Mouse (Mus musculus) thymus, postnatal 14 days (tissue): ENCODE measurements at regions not wholly inside any gene's neighbourhood (a gene's known extent, or its start where the extent isn't known, plus 50 kb on each side); places are given as distances from the start of the nearest gene placed in this dataset.
"Not testable (repeated sequence)": the region's sequence is repeated elsewhere in the genome, so short reads cannot be mapped to it uniquely, and the experiment has no call there.

ENCODE experiments used
- DNase-seq: peaks from one replicate; pipeline ENCODE4 v3.0.0; 2021

- DNase-seq = no peak
Observed at GRCm38 (mm10) chr13:42000966-42001365, 50.9 kb upstream of the Hivep1 start.

DNA sequence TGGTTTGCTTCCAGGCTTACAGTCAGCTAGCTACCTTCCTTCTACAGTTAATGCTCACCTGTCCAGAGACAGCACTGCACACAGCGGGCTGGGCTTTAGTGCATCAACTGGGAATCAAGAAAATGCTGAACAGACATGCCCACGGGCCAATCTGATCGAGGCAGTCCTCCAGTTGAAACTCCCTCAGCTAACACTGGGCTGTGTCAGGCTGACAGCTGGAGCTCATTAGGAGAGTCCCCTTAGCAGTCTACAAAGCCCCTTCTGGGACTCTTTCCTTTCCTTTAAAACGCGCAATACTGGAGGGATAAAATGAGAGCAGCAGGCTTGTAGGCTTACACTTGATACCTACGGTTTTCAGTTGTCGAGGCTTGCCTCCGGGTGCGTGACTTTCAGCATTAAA is 53.9 kb upstream of the Hivep1 start:
- no peak for DNase-seq

DNA sequence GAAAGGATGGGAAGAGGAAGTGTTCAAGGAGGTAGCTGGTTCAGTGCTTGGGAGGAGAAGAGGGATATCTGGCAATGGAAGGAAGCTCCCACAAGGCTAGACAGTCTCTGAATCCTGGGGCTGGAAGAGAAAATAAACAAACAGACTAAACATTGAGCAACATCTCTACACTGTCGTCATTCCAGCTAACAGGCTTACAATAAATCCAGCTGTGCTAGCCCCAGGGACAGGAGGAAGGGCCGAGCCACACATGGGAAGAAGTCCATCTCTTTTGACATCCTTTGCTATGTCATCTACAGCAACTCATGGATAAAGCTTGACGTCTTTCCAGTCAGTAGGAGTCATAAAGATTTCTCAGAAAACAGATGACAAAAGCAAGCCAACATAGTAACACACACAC is 57.7 kb upstream of the Hivep1 start:
- no peak for DNase-seq

GRCm38 (mm10) chr13:41975918-41976317 is 75.9 kb upstream of the Hivep1 start:
- DNase-seq = peak; percentile 8

DNA sequence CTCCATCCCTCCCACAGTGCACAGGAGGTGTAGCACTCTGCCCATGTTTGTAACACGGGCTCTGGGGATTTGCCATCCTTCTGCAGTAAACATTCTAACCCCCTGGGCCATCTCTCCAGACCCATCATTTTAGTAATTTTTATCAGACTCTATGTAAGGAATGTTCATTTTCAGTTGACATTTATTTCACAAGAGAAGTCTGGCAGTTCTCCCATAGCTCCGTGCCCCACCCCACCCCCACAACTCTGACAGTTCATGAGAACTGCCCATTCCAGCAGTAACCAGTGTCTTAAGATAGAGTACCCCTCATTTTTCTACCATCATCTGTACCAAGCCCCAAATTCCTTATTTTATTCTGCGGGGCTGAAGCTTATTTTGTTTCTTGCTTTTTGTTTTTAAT is 88.9 kb upstream of the Hivep1 start:
- no peak for DNase-seq

DNA sequence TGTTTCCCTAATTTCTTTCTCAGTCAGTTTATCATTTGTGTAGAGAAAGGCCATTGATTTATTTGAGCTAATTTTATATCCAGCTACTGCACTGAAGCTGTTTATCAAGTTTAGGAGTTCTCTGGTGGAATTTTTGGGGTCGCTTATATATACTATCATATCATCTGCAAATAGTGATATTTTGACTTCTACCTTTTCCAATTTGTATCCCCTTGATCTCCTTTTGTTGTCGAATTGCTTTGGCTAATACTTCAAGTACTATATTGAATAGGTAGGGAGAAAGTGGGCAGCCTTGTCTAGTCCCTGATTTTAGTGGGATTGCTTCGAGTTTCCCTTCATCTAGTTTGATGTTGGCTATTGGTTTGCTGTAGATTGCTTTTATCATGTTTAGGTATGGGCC is 90.9 kb upstream of the Hivep1 start:
- DNase-seq = not testable (repeated sequence)

DNA sequence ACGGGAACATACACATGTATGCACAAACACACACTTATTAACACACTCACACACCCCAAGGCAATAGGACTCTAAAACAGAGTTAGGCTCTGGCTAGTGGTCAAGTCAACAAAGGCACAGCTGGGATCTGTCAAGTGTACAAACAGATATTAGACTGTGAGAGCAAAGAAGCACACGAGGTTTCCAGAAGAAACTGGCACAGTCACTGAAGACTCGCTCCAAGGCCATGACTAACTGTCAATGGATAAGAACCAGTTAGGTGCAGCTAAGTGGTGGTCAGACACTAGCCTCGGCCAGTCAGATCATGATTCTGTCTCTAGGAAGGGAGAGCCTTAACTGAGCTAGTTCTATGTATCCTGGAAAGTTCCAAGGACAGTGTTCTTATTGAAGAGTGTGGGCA is 93.9 kb upstream of the Hivep1 start:
- DNase-seq = no peak

DNA sequence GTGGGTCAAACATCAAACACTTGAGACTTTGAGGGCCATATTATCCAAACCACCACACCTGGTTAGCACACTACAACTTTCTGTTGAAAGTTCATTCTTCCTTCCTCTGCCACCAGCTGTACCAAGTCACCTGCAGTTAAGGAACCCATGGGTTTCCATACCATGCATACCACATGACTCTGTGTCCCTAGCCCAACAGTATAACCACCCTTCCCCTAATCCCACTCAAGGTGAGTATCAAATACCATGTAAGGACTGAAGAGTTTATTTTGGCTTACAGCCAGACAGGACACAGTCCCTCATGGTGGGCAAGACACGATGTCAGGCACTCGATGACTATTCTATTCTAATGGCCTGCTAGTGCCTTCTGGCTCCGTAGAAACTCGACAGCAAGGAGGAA is 95.9 kb upstream of the Hivep1 start:
- DNase-seq = no peak

- DNase-seq = no peak
Observed at GRCm38 (mm10) chr13:41955198-41955597, 96.6 kb upstream of the Hivep1 start.

GRCm38 (mm10) chr13:41952453-41952852 is 99.4 kb upstream of the Hivep1 start:
- no peak for DNase-seq

DNA sequence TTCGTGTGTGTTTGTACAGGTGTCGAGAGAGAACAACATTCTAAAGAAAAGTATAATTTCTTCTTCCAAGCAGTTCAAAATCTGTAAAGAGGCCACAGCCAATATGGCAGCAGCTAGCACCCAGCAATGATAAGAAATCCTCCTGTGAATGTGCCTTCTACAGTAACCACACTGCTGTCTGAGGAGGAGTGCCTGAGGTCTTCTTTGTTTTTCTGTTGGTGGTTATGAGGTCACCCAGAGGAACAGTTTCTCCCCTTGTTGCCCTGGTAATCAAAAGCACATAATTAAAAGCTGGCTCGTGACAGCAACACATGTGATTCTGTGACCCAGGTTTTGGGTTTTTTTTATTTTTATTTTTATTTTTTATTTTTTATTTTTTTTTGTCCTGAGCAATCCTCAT is 100.8 kb upstream of the Adtrp start:
- no peak for DNase-seq

DNA sequence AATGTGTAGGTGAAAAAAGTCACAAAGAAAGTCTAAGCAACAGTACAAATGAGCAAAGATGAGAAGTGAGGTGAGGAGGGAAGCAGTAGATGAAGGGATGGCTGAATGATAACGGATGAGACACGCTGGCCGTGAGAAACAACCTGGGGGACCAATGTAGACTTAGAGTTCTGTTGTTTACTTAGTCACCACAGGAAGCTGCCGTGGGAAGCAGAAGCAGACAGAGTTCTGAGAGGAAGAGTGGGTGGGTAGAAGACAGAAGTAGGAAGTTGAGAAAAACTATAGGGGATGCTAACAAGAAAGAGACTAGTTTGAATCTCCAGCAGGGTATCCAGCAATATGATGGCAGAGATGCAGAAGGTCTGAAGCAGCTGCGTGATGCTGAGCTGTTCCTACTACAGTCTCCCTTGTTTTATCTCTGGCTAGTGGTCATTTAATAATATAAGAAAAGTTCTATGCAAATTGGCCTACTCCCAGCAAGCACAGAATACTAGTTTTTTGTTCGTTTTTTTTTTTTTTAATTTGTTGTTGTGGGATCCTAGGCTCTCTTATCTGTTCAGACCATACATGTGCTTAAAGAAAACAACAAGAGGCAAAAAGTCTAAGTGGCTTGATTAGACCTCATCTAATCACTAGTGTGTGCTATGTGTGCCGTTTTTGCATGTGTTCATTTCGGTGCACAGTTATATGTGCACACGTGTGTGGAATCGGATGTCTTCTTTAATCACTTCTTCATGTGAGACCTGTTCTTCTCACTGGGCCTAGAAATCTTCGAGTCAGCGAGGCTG is 85.0 kb upstream of the Adtrp start:
- peak; percentile 46 for DNase-seq

GRCm38 (mm10) chr13:41929768-41930167 is 82.3 kb upstream of the Adtrp start:
- no peak for DNase-seq

DNA sequence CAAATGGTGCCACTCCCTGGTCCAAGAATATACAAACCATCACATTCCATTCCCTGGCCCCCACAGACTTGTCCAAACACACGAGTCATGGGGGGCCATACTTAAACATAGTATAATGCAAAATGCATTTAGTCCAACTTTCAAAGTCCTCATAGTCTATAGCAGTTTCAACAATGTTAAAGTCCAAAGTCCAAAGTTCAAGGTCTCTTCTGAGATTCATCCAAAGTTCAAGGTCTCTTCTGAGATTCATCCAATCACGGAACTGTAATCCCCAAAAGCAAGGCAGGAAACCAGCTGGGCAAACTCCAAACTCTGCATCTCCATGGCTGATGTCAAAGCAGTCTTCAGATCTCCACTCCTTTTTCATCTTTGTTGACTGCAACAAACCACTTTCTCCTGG is 78.4 kb upstream of the Adtrp start:
- not testable (repeated sequence) for DNase-seq

DNA sequence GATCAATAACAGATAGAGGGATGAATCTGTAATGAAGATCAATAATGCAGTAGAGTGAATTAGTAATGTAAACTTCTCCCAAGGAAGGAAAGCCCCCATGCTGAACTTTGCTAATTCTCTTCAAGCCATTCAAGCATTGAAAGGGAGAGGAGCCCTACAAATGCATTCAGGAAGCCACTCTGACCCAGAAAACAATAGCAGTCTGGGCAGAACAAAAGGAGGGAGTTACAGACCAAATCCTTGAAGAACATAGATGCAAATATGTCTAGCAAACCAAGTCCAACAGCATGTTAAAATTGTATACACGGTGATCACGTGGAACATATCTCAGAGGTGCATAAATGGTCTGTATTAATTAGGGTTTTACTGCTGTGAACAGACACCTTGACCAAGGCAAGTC is 77.7 kb upstream of the Adtrp start:
- no peak for DNase-seq

- no peak for DNase-seq
Observed at GRCm38 (mm10) chr13:41921178-41921577, 73.7 kb upstream of the Adtrp start.

DNA sequence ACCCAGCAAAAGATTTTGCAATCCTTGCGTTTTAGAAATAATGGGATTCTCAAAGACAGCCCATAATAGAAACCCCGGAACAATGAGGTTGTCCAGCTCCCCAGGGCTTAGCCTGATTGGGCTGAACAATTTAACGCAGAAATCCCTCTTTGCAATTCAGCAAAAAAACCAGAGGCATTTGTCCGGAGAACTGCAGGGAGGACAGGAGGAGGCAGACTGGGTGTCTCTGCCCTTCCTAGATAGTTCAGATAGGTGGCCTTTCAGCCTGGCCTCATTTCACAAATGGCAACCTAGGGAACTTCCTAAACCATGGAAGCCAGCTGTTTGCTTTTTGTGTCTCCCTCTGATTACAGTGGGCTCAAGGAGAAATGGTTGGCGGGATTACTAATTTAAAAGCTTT is 71.0 kb upstream of the Adtrp start:
- DNase-seq = no peak

DNA sequence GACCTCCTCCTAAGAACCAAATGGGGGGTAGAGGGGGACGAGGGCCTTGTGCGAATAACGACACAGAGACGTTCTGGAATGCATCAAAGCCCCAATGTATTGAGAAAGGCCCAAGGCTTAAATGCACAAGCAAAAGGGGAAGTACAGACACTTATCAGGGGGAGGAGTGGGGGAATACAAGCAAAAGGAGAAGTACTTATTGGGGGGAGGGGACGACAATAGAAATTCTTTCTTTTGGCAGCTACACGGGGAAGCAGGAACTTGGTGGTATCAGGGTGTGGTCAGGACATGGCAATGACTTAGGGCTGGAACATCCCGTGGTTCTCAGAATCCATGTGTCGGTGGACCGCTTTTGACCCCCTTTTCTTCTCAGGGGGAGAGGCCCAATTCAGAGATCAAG is 68.3 kb upstream of the Adtrp start:
- DNase-seq = not testable (repeated sequence)

DNA sequence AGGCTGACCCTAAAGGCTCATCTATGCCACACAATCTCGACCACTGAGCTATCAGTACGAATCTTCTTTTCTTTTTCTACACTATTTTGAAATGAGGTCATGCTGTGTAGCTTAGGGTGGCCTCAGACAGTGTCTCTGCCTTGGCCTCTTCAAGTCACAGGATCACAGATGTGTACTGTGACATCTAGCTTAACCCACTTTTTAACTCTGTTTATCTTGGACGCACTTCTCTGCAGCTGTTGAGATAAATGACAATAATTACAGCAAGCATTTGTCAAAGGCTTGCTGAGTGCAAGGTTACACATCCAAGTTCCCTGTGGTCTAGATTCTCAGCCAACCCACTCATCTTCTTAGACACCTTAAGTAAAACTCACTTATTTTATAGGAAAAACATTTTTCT is 63.3 kb upstream of the Adtrp start:
- DNase-seq = no peak

DNA sequence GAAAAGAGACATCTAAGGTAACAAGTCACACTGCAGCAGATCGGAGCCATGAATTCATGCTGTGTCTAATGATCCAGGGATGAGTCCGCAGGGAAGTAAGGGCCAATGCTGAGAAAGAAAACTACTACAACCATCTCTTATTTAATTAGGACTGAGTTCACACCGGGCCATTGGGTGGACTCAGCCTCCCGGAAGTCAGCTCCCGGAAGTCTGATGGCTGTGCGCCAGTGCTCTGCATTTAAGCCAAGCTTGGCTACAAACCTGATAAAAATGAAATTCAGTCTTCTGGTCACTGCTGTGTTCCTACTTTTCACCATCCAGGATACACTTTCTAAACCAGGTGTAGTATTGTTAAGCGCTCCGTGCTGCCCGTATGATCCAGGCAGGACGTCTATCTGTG is 62.8 kb upstream of the Adtrp start:
- no peak for DNase-seq

- no peak for DNase-seq
Observed at GRCm38 (mm10) chr13:41907027-41907426, 59.5 kb upstream of the Adtrp start.

DNA sequence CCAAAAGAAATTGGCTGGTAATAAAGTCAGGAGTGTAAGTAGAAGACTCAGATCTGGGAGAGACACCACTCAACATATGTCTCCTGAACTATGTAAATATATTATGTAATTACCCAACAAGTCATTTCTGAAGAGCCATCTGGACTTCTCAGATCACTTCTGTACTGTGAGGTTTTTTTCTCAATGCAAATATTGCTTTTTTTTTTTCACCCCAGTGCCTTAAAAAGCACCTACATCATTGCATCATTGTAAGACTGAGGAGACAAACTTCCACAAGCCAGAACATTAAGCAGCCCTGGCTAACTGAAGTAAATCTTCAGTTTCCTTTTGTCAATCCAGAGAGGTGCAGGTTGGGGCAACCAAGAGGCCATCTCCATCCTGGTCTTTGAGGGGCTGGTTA is 55.8 kb upstream of the Adtrp start:
- DNase-seq = no peak

- DNase-seq = no peak
Observed at GRCm38 (mm10) chr13:41899837-41900463, 52.5 kb upstream of the Adtrp start.

GRCm38 (mm10) chr13:41899281-41899680 is 51.8 kb upstream of the Adtrp start:
- no peak for DNase-seq
